Mouse (Mus musculus) forebrain, embryonic 13.5 days (tissue): ENCODE measurements around the gene Tinagl1. TPM values are rescaled to one million over a fixed set of nuclear protein-coding genes. Genes with fewer than 3 reads are reported as not detected.
A peak's percentile ranks its signal among the peaks of the same experiment; 100 is the strongest.

ENCODE experiments used
- ATAC-seq: fragments of 200-750 bp; cut with Nextera tagmentation; 2 replicates; pipeline ENCODE4 v1.8.0; 2017
- H3K27ac ChIP-seq: fragments of 300-500 bp; sonication (generic); 2 replicates; pipeline ENCODE4 v1.5.1; 2015; ENCODE audit warnings: inconsistent platforms, mild to moderate bottlenecking, moderate library complexity
- H3K27me3 ChIP-seq: fragments of 300-500 bp; sonication (generic); 2 replicates; pipeline ENCODE4 v1.6.1; 2015; ENCODE audit warnings: mild to moderate bottlenecking, inconsistent platforms
- H3K36me3 ChIP-seq: fragments of 300-500 bp; sonication (generic); 2 replicates; pipeline ENCODE4 v1.6.1; 2015; ENCODE audit warnings: mild to moderate bottlenecking, inconsistent platforms; ENCODE audit not compliant: poor library complexity, severe bottlenecking
- H3K4me1 ChIP-seq: fragments of 300-500 bp; sonication (generic); 2 replicates; pipeline ENCODE4 v1.6.1; 2015; ENCODE audit warnings: inconsistent platforms
- H3K4me2 ChIP-seq: fragments of 300-500 bp; sonication (generic); 2 replicates; pipeline ENCODE4 v1.6.1; 2015; ENCODE audit warnings: inconsistent platforms, mild to moderate bottlenecking, moderate library complexity
- H3K4me3 ChIP-seq: fragments of 300-500 bp; sonication (generic); 2 replicates; pipeline ENCODE4 v1.5.1; 2015; ENCODE audit warnings: mild to moderate bottlenecking, inconsistent platforms
- H3K9ac ChIP-seq: fragments of 300-500 bp; sonication (generic); 2 replicates; pipeline ENCODE4 v1.6.1; 2015; ENCODE audit warnings: mild to moderate bottlenecking, inconsistent platforms
- H3K9me3 ChIP-seq: fragments of 300-500 bp; sonication (generic); replicated peaks from 2 replicates; pipeline ENCODE4 v1.6.1; 2016; ENCODE audit warnings: inconsistent platforms
- WGBS: fragments of 180-500 bp; shearing (Covaris S2); methylation state at CpG from one replicate; pipeline ENCODE4 v1.1.7; 2015; 5-methylcytosine and 5-hydroxymethylcytosine counted together
- polyA plus RNA-seq: library from polyadenylated mRNA; unstranded; fragments of >200 nt; fragmentation: Nextera tagmentation; extraction: Ambion mirVana; gene quantifications from 2 replicates; pipeline ENCODE4 v1.2.1, GENCODE M21; 2015

The Tinagl1 gene
- polyA plus RNA-seq, result 2.6 and 3.1 TPM in 2 replicates

- H3K9ac ChIP-seq, result 0 out of 2 replicates have a peak within 1 kb of the TSS, but pooled peaks have one; percentile 43
- H3K4me2 ChIP-seq, result peak within 1 kb of the TSS; percentile 36
- no peak within 1 kb of the TSS for H3K4me3 ChIP-seq
- H3K27me3 ChIP-seq, result peaks cover 47% of the 10 kb centered on the region
- H3K36me3 ChIP-seq, result no peaks in the 10 kb centered on the region
- ATAC-seq, result no peak
- H3K4me1 ChIP-seq, result peaks cover 16% of the 10 kb centered on the region
- WGBS, result 1% methylated on average over 14 of the region's 14 CpGs
- H3K27ac ChIP-seq, result no peak within 1 kb of the TSS
- no peaks in the 10 kb centered on the region for H3K9me3 ChIP-seq
Observed at GRCm38 (mm10) chr4:130175072-130175711, at the start of gene Tinagl1. Tinagl1 (minus strand) TSS chr4:130175122.

DNA sequence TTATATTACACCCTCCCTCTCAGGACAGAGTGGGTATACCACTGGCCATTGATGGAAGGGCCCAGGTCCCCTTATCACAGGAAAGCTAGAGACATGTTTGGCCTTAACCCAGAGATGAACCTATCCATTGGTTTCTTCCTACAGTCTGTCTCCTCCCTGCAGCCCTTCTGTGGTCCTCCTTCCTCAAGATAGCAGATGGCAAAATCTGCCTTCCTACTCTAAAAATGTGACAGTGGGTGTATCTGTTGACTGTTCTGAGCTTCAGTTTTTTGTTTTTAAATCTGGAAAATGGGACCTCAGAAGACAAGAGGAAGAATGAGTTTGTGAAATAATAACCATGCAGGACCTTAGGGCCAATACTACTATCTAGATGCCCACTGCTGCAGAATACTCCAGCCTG is 49.1 kb upstream of the Tinagl1 start:
- H3K9ac ChIP-seq, result no peak overlapping the region
- no peak overlapping the region for H3K27ac ChIP-seq
- H3K4me2 ChIP-seq, result no peak overlapping the region
- H3K4me3 ChIP-seq, result no peak overlapping the region
- no peaks in the 10 kb centered on the region for H3K9me3 ChIP-seq
- no peaks in the 10 kb centered on the region for H3K27me3 ChIP-seq
- H3K36me3 ChIP-seq, result no peaks in the 10 kb centered on the region
- no peaks in the 10 kb centered on the region for H3K4me1 ChIP-seq
- ATAC-seq, result no peak

GRCm38 (mm10) chr4:130222179-130222578 is 47.3 kb upstream of the Tinagl1 start, which contains the start of gene Gm853:
Gm853 (minus strand) TSS chr4:130222401.
- ATAC-seq, result no peak
- Histone ChIP-seq H3K4me1 (no peaks in the 10 kb centered on the region), H3K4me2 (no peak within 1 kb of the TSS), H3K36me3 (no peaks in the 10 kb centered on the region), H3K9ac (no peak within 1 kb of the TSS), H3K27me3 (no peaks in the 10 kb centered on the region), H3K9me3 (no peaks in the 10 kb centered on the region), H3K4me3 (no peak within 1 kb of the TSS), H3K27ac (no peak within 1 kb of the TSS)
- 52% methylated on average over 4 of the region's 4 CpGs for WGBS

DNA sequence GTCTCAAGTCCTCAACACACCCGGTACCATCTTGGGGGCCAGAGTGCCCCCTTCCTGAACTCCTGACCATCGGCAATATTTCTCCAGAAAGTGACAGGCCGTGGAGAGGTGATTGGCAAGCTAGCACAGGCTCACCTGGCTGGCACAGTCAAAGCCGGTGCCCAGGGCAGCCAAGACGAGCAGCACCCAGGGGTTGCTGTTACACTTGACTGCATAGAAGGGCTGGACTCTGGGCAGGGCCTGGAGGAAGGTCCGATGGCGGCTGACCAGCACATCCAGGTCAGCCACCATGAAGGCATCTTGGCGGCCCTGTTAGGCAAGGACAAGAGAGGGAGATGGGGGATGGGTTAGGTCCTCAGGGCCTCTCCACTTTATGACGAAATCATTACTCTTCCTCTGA is 45.3 kb upstream of the Tinagl1 start:
- Histone ChIP-seq H3K4me1 (no peaks in the 10 kb centered on the region), H3K4me2 (no peak overlapping the region), H3K36me3 (no peaks in the 10 kb centered on the region), H3K9me3 (no peaks in the 10 kb centered on the region), H3K27ac (no peak overlapping the region), H3K4me3 (no peak overlapping the region), H3K27me3 (no peaks in the 10 kb centered on the region), H3K9ac (no peak overlapping the region)
- 78% methylated on average over 9 of the region's 9 CpGs for WGBS
- no peak for ATAC-seq

DNA sequence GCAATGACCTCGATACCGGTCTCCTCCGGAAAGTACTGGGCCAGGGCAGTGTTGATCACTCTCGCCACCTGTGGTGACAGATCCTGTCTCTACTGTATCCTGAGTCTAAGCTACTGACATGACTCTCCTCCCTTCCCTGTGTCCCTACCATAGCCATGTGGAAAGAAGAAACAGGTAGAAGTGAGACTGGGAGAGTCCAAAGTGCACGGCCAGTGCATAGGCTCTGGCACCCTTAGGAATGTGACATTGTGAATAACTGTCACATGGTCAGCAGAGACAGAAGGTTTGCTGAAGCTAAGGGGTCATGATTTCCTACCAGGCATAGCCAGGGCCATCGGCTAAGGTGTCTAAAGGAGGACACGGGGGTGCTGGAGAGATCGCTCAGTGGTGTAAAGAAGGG is 40.5 kb upstream of the Tinagl1 start:
- H3K27me3 ChIP-seq, result no peaks in the 10 kb centered on the region
- 90% methylated on average over 8 of the region's 8 CpGs for WGBS
- H3K9me3 ChIP-seq, result no peaks in the 10 kb centered on the region
- ATAC-seq, result no peak
- H3K4me3 ChIP-seq, result no peak overlapping the region
- H3K4me1 ChIP-seq, result no peaks in the 10 kb centered on the region
- no peak overlapping the region for H3K27ac ChIP-seq
- H3K36me3 ChIP-seq, result no peaks in the 10 kb centered on the region
- no peak overlapping the region for H3K4me2 ChIP-seq
- no peak overlapping the region for H3K9ac ChIP-seq

DNA sequence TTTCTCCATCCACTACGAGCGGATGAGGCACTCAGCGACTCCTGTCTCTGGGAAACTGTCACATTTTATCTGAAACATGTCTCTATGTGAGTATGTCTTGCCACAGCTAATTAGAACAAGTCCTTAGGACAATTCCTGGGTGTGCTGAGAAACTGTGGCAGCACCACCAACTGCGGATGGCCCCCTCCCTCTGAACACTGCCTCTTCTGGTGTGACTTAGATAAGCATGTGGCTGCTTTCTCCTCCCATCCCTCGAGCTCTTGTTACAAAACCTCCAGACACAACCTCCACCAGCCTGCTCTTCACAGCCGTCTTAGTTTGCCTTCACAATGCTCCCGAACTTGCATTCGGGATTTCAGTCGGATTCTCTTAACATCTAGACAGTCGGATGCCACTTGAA is 38.9 kb upstream of the Tinagl1 start:
- no peak overlapping the region for H3K27ac ChIP-seq
- H3K4me3 ChIP-seq, result no peak overlapping the region
- H3K4me2 ChIP-seq, result no peak overlapping the region
- no peaks in the 10 kb centered on the region for H3K27me3 ChIP-seq
- 82% methylated on average over 10 of the region's 10 CpGs for WGBS
- no peaks in the 10 kb centered on the region for H3K36me3 ChIP-seq
- no peaks in the 10 kb centered on the region for H3K9me3 ChIP-seq
- no peak overlapping the region for H3K9ac ChIP-seq
- H3K4me1 ChIP-seq, result no peaks in the 10 kb centered on the region
- ATAC-seq, result no peak

- no peaks in the 10 kb centered on the region for H3K36me3 ChIP-seq
- H3K4me3 ChIP-seq, result no peak overlapping the region
- no peak for ATAC-seq
- WGBS, result 92% methylated on average over 4 of the region's 4 CpGs
- H3K4me1 ChIP-seq, result no peaks in the 10 kb centered on the region
- no peak overlapping the region for H3K4me2 ChIP-seq
- H3K9me3 ChIP-seq, result no peaks in the 10 kb centered on the region
- no peak overlapping the region for H3K27ac ChIP-seq
- H3K9ac ChIP-seq, result no peak overlapping the region
- no peaks in the 10 kb centered on the region for H3K27me3 ChIP-seq
Observed at GRCm38 (mm10) chr4:130213197-130213596, 38.3 kb upstream of the Tinagl1 start.

DNA sequence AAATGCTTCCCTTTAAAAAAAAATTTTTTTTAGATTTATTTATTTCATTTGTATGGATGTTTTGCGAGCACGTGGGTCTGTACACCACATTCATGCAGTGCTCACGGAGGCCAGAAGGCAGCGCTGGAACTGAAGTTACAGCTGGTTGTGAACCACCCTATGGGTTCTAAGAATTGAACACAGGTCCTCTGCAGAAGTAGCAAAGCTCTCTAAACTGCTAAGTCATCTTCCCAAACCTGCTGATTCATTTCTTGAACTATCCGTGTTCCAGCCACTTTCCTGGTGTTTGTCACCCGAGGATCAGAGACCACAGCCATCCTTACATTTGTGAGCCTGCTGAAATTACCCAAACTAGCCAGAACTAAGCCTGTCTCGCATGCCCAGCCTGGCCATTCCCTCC is 37.5 kb upstream of the Tinagl1 start:
- H3K27me3 ChIP-seq, result no peaks in the 10 kb centered on the region
- H3K27ac ChIP-seq, result no peak overlapping the region
- ATAC-seq, result no peak
- H3K4me2 ChIP-seq, result no peak overlapping the region
- H3K36me3 ChIP-seq, result no peaks in the 10 kb centered on the region
- H3K4me3 ChIP-seq, result no peak overlapping the region
- H3K9ac ChIP-seq, result no peak overlapping the region
- no peaks in the 10 kb centered on the region for H3K4me1 ChIP-seq
- H3K9me3 ChIP-seq, result no peaks in the 10 kb centered on the region
- WGBS, result 78% methylated on average over 7 of the region's 7 CpGs

- H3K4me1 ChIP-seq, result no peaks in the 10 kb centered on the region
- 96% methylated on average over 2 of the region's 2 CpGs for WGBS
- no peaks in the 10 kb centered on the region for H3K9me3 ChIP-seq
- ATAC-seq, result no peak
- no peaks in the 10 kb centered on the region for H3K27me3 ChIP-seq
- no peaks in the 10 kb centered on the region for H3K36me3 ChIP-seq
- no peak overlapping the region for H3K9ac ChIP-seq
- H3K4me3 ChIP-seq, result no peak overlapping the region
- no peak overlapping the region for H3K4me2 ChIP-seq
- H3K27ac ChIP-seq, result no peak overlapping the region
Observed at GRCm38 (mm10) chr4:130211870-130212269, 36.9 kb upstream of the Tinagl1 start.

- H3K27ac ChIP-seq, result no peak overlapping the region
- no peaks in the 10 kb centered on the region for H3K36me3 ChIP-seq
- peak overlapping the region; percentile 72 for H3K4me2 ChIP-seq
- peaks cover 18% of the 10 kb centered on the region for H3K27me3 ChIP-seq
- peak overlapping the region; percentile 52 for H3K9ac ChIP-seq
- peak overlapping the region; percentile 38 for H3K4me3 ChIP-seq
- ATAC-seq, result peak; percentile 77
- no peaks in the 10 kb centered on the region; the same call in 1 of the 2 replicates for H3K9me3 ChIP-seq
- 17% methylated on average over 35 of the region's 35 CpGs for WGBS
- H3K4me1 ChIP-seq, result peaks cover 6% of the 10 kb centered on the region; the same call in 1 of the 2 replicates
Observed at GRCm38 (mm10) chr4:130198694-130199670, 24.1 kb upstream of the Tinagl1 start.

DNA sequence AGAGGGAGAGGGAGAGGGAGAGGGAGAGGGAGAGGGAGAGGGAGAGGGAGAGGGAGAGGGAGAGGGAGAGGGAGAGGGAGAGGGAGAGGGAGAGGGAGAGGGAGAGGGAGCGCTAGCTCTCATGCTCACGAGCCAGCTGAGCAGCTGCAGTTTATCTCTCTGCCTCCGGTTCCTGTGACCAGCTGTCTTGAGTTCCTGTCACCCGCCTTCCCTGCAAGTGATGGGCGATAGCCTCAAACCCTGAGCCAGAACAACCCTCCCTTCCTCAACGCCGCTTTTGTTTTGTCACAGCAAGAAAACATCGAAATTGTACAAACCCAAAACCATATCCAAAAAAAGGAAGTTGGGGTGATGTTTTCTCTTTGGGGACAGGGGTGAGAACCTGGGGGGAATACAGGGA is 21.6 kb upstream of the Tinagl1 start:
- H3K9ac ChIP-seq, result no peak overlapping the region
- no peak for ATAC-seq
- H3K27me3 ChIP-seq, result peaks cover 18% of the 10 kb centered on the region
- H3K4me3 ChIP-seq, result no peak overlapping the region
- whole genome bisulfite sequencing, result 83% methylated on average over 8 of the region's 8 CpGs
- H3K4me1 ChIP-seq, result peaks cover 6% of the 10 kb centered on the region; the same call in 1 of the 2 replicates
- no peaks in the 10 kb centered on the region for H3K9me3 ChIP-seq
- no peaks in the 10 kb centered on the region for H3K36me3 ChIP-seq
- no peak overlapping the region for H3K27ac ChIP-seq
- no peak overlapping the region for H3K4me2 ChIP-seq

- H3K36me3 ChIP-seq, result no peaks in the 10 kb centered on the region
- WGBS, result 71% methylated on average over 13 of the region's 13 CpGs
- H3K9me3 ChIP-seq, result no peaks in the 10 kb centered on the region
- H3K4me2 ChIP-seq, result no peak overlapping the region
- peaks cover 18% of the 10 kb centered on the region for H3K27me3 ChIP-seq
- H3K9ac ChIP-seq, result no peak overlapping the region
- H3K4me3 ChIP-seq, result no peak overlapping the region
- peaks cover 6% of the 10 kb centered on the region; the same call in 1 of the 2 replicates for H3K4me1 ChIP-seq
- no peak for ATAC-seq
- H3K27ac ChIP-seq, result no peak overlapping the region
Observed at GRCm38 (mm10) chr4:130195924-130196323, 21.0 kb upstream of the Tinagl1 start.
